Mouse (Mus musculus) lung, adult 2 months (tissue): ENCODE results near the gene Asic2. TPM values are rescaled to one million over a fixed set of nuclear protein-coding genes. Genes with fewer than 3 reads are reported as not detected.

Experiments
- DNase-seq: peaks from one replicate; pipeline ENCODE4 v3.0.0; 2022
- H3K4me1 ChIP-seq: fragments of 200-500 bp; 2 replicates; pipeline ENCODE4 v1.6.1; 2011; ENCODE audit warnings: low read length; ENCODE audit not compliant: control insufficient read depth, insufficient read depth
- H3K4me3 ChIP-seq: fragments of 200-500 bp; replicated peaks from 2 replicates; pipeline ENCODE3; 2011; ENCODE audit warnings: low read depth, mild to moderate bottlenecking, control low read depth, low read length; ENCODE audit errors: extremely low read depth
- CTCF ChIP-seq: fragments of 200-500 bp; IDR thresholded peaks from 2 replicates; pipeline ENCODE4 v1.5.1; 2011; ENCODE audit warnings: mild to moderate bottlenecking, low read length, control low read depth; ENCODE audit not compliant: insufficient read depth
- POLR2A ChIP-seq: fragments of 200-500 bp; IDR thresholded peaks from 2 replicates; pipeline ENCODE4 v1.6.1; 2011; ENCODE audit warnings: low read depth, mild to moderate bottlenecking, control low read depth, low read length, borderline replicate concordance; ENCODE audit errors: extremely low read depth
- WGBS: fragments of 180-500 bp; shearing (Covaris S2); methylation state at CpG from one replicate; pipeline ENCODE4 v1.1.7; 2018; 5-methylcytosine and 5-hydroxymethylcytosine counted together
- polyA plus RNA-seq: library from polyadenylated mRNA; depleted of rRNA; stranded (reverse); fragments of >200 nt; gene quantifications from 2 replicates; pipeline ENCODE4 v1.2.3, GENCODE M21; 2012

The Asic2 gene
- polyA plus RNA-seq, 1 experiment, result 0.04 TPM

- Histone ChIP-seq H3K4me3 (no peak overlapping the region), H3K4me1 (no peaks in the 10 kb centered on the region)
- TF ChIP-seq POLR2A (no peak), CTCF (no peak)
- WGBS, result 74% methylated on average over 8 of the region's 8 CpGs
- DNase-seq, result no peak
Observed at GRCm38 (mm10) chr11:81094581-81094980, 873.7 kb downstream of the Asic2 start.

GRCm38 (mm10) chr11:81092161-81092560 is 876.1 kb downstream of the Asic2 start:
- H3K4me3 ChIP-seq, result no peak overlapping the region
- TF ChIP-seq CTCF (no peak), POLR2A (no peak)
- no peak for DNase-seq
- WGBS, result 68% methylated on average over 2 of the region's 2 CpGs
- H3K4me1 ChIP-seq, result no peaks in the 10 kb centered on the region

GRCm38 (mm10) chr11:81083822-81084221 is 884.4 kb downstream of the Asic2 start:
- no peak overlapping the region for H3K4me3 ChIP-seq
- no peak for DNase-seq
- 68% methylated on average over 4 of the region's 4 CpGs for WGBS

GRCm38 (mm10) chr11:81080076-81080805 is 888.0 kb downstream of the Asic2 start:
- 49% methylated on average over 11 of the region's 11 CpGs for WGBS
- TF ChIP-seq CTCF (no peak), POLR2A (no peak)
- DNase-seq, result no peak

More at GRCm38 (mm10) chr11:81083822-81084221, 884.4 kb downstream of the Asic2 start:
- TF ChIP-seq POLR2A (no peak), CTCF (no peak)
- no peaks in the 10 kb centered on the region for H3K4me1 ChIP-seq

GRCm38 (mm10) chr11:81079237-81079636 is 889.0 kb downstream of the Asic2 start:
- no peak overlapping the region for H3K4me3 ChIP-seq
- no peak for DNase-seq
- TF ChIP-seq POLR2A (no peak), CTCF (no peak)
- WGBS, result 38% methylated on average over 3 of the region's 3 CpGs
- no peaks in the 10 kb centered on the region for H3K4me1 ChIP-seq

More at GRCm38 (mm10) chr11:81080076-81080805, 888.0 kb downstream of the Asic2 start:
- no peaks in the 10 kb centered on the region for H3K4me1 ChIP-seq
- no peak overlapping the region for H3K4me3 ChIP-seq

GRCm38 (mm10) chr11:81071836-81072235 is 896.4 kb downstream of the Asic2 start:
- 80% methylated on average over 4 of the region's 4 CpGs for WGBS
- Histone ChIP-seq H3K4me1 (no peaks in the 10 kb centered on the region), H3K4me3 (no peak overlapping the region)
- TF ChIP-seq POLR2A (no peak), CTCF (no peak)
- no peak for DNase-seq

GRCm38 (mm10) chr11:81065386-81065785 is 902.9 kb downstream of the Asic2 start:
- TF ChIP-seq POLR2A (no peak), CTCF (no peak)
- no peak overlapping the region for H3K4me3 ChIP-seq
- 71% methylated on average over 11 of the region's 11 CpGs for WGBS

GRCm38 (mm10) chr11:81064006-81064405 is 904.3 kb downstream of the Asic2 start:
- 63% methylated on average over 2 of the region's 2 CpGs for WGBS
- TF ChIP-seq CTCF, result no peak
- TF ChIP-seq POLR2A, result no peak
- Histone ChIP-seq H3K4me1 (no peaks in the 10 kb centered on the region), H3K4me3 (no peak overlapping the region)
- DNase-seq, result no peak

More at GRCm38 (mm10) chr11:81065386-81065785, 902.9 kb downstream of the Asic2 start:
- DNase-seq, result no peak
- no peaks in the 10 kb centered on the region for H3K4me1 ChIP-seq

GRCm38 (mm10) chr11:81060077-81060476 is 908.2 kb downstream of the Asic2 start:
- no peak for TF ChIP-seq POLR2A
- TF ChIP-seq CTCF, result no peak
- 59% methylated on average over 2 of the region's 2 CpGs for WGBS
- H3K4me3 ChIP-seq, result no peak overlapping the region
- no peak for DNase-seq
- H3K4me1 ChIP-seq, result no peaks in the 10 kb centered on the region

- no peak for DNase-seq
- Histone ChIP-seq H3K4me1 (no peaks in the 10 kb centered on the region), H3K4me3 (no peak overlapping the region)
- WGBS, result 78% methylated on average over 9 of the region's 9 CpGs
- no peak for TF ChIP-seq CTCF
- no peak for TF ChIP-seq POLR2A
Observed at GRCm38 (mm10) chr11:81059546-81059945, 908.7 kb downstream of the Asic2 start.
